Mouse (Mus musculus) hindbrain, embryonic 13.5 days (tissue): ENCODE data around the gene Retreg3. TPM values are rescaled to one million over a fixed set of nuclear protein-coding genes. Genes with fewer than 3 reads are reported as not detected.

Experiments
- ATAC-seq: fragments of 200-750 bp; cut with Nextera tagmentation; 2 replicates; pipeline ENCODE4 v1.8.0; 2017; ENCODE audit warnings: moderate TSS enrichment; ENCODE audit not compliant: low FRiP score
- H3K27ac ChIP-seq: fragments of 300-500 bp; sonication (generic); 2 replicates; pipeline ENCODE4 v1.5.1; 2015; ENCODE audit warnings: inconsistent platforms, mild to moderate bottlenecking, moderate library complexity
- H3K27me3 ChIP-seq: fragments of 300-500 bp; sonication (generic); 2 replicates; pipeline ENCODE4 v1.6.1; 2015; ENCODE audit warnings: mild to moderate bottlenecking, inconsistent platforms
- H3K36me3 ChIP-seq: fragments of 300-500 bp; sonication (generic); 2 replicates; pipeline ENCODE4 v1.6.1; 2015; ENCODE audit warnings: mild to moderate bottlenecking, inconsistent platforms
- H3K4me1 ChIP-seq: fragments of 300-500 bp; sonication (generic); replicated peaks from 2 replicates; pipeline ENCODE4 v1.6.1; 2015; ENCODE audit warnings: inconsistent platforms
- H3K4me2 ChIP-seq: fragments of 300-500 bp; sonication (generic); 2 replicates; pipeline ENCODE4 v1.6.1; 2015; ENCODE audit warnings: inconsistent platforms, mild to moderate bottlenecking, moderate library complexity
- H3K4me3 ChIP-seq: fragments of 300-500 bp; sonication (generic); 2 replicates; pipeline ENCODE4 v1.5.1; 2015; ENCODE audit warnings: mild to moderate bottlenecking, inconsistent platforms
- H3K9ac ChIP-seq: fragments of 300-500 bp; sonication (generic); 2 replicates; pipeline ENCODE4 v1.6.1; 2015; ENCODE audit warnings: mild to moderate bottlenecking, inconsistent platforms
- H3K9me3 ChIP-seq: fragments of 300-500 bp; sonication (generic); 2 replicates; pipeline ENCODE4 v1.6.1; 2016; ENCODE audit warnings: inconsistent platforms
- WGBS: fragments of 180-500 bp; shearing (Covaris S2); methylation state at CpG from one replicate; pipeline ENCODE4 v1.1.7; 2015; 5-methylcytosine and 5-hydroxymethylcytosine counted together
- polyA plus RNA-seq: library from polyadenylated mRNA; unstranded; fragments of >200 nt; fragmentation: Nextera tagmentation; extraction: Ambion mirVana; gene quantifications from 2 replicates; pipeline ENCODE4 v1.2.1, GENCODE M21; 2015

Gene Retreg3
- polyA plus RNA-seq, 1 experiment from 2014 or later = 27.7 TPM

DNA sequence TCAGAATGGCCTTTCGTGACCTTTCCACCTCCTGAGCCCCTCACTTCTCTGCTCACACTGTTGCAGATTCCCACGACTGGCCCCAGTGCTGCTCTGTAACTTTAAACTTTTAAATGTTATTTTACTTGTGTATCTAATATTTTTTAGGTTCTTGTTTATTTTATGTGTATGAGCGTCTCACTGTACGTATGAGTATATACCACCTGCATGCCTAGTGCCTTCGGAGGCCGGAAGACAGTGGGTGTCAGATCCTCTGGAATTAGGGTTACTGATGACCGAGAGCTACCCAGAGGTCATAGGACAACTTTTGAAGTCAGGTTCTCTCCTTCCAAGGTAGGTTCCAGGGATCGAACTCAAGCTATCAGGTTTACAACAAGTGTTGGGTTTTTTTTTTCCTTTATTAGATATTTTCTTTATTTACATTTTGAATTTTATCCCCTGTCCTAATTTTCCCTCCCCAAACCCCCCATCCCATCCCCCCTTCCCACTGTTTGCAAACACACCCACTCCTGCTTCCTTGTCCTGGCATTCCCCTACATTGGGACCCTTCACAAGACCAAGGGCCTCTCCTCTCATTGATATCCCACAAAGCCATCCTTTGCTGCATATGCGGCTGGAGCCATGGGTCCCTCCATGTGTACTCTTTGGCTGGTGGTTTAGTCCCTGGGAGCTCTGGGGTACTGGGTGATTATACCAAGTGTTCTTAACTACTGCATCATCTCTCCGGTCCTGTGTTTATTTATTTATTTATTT lies 22.7 kb upstream of the Retreg3 start:
- Histone ChIP-seq H3K9ac (no peak overlapping the region), H3K36me3 (no peaks in the 10 kb centered on the region), H3K4me2 (no peak overlapping the region), H3K9me3 (no peaks in the 10 kb centered on the region), H3K4me1 (peaks cover 35% of the 10 kb centered on the region), H3K27ac (no peak overlapping the region), H3K4me3 (no peak overlapping the region), H3K27me3 (peaks cover 10% of the 10 kb centered on the region)
- 88% methylated on average over 10 of the region's 10 CpGs for WGBS
- no peak for ATAC-seq

DNA sequence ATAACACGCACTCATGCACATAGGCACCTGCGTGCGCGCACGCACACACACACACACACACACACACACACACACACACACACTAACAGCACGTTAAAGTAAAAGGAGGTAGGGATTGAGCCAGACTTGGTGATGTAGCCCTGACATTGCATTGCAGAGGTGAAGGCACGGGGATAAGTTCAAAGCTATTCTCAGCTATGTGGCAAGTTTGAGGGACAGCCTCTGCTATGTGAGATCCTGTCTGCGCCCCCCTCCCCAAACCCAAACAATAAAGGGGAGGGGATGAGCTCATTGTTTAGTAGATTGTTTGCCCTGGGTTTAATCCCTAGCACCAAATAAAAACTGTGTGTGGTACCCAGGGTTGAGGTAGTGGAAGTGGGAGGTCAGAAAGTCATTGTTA lies 21.4 kb upstream of the Retreg3 start:
- Histone ChIP-seq H3K4me1 (peaks cover 26% of the 10 kb centered on the region), H3K27me3 (peaks cover 10% of the 10 kb centered on the region), H3K9me3 (no peaks in the 10 kb centered on the region), H3K36me3 (no peaks in the 10 kb centered on the region), H3K27ac (peak overlapping the region; percentile 66; the same call in 1 of the 2 replicates), H3K9ac (no peak overlapping the region), H3K4me3 (no peak overlapping the region), H3K4me2 (no peak overlapping the region)
- no peak for ATAC-seq
- WGBS = 89% methylated on average over 8 of the region's 8 CpGs

DNA sequence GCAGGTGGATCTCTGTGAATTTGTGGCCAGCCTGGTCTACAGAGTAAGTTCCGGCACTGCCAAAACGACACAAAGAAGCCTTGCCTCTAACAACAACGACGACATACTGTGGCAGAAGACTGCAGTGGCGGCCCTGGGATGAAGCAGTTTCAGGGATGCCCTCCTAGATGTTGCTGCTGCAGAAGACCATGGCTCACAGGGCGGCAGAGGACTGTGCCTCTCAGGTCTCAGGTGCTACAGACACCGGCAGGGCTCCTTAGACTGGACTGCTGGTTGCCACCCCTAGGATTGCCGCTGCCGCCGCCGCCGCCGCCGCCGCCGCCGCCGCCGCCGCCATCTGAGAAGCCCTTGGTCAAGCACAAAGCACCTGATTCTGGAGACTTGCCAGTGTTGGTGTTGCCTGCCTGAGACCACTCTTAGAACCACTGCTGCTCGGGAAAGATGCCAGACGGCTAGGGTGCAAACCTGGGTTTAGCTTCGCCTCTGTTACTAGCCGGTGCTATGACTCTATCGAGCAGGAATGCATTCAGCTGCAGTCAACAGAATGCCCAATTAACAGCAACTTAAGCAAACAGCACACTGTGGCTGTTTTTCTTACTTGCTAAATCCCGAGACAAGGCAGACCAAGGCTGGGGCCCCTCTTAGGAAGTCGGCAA lies 20.6 kb upstream of the Retreg3 start:
- H3K9ac ChIP-seq = peak overlapping the region; percentile 64
- WGBS = 42% methylated on average over 27 of the region's 27 CpGs

DNA sequence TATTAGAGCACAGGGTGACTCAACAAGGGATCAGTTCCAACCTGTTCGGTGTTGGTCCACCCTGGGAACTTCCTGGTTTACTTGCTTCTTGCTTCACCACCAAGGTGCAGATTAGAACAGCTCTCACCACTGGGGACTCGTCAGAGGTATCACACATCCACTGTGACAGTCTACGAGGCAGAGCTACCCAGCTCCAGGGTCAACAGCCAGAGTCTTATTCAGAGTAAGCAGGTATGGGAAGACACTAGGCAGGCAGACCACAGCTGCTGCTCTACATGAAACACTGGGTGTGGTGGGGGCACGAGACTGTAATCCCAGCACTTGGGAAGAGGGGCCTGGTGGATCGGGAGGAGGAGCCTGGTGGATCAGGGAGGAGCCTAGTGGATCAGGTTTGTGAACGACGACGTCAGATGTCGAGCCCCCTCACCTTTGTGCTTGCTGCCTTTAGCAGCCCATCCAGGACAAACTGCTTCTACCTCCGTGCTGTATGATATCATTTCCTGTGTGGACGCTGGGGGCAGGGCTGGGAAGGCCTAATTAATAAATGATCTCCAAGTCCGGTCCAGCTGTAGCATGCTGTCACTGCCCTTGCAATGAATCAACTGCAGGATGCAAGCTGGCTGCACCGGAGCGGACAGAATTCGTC lies 19.0 kb upstream of the Retreg3 start:
- WGBS = 26% methylated on average over 15 of the region's 15 CpGs

More for the DNA sequence above, 20.6 kb upstream of the Retreg3 start:
- H3K27ac ChIP-seq = peak overlapping the region; percentile 66
- H3K4me3 ChIP-seq = peak overlapping the region; percentile 30
- ATAC-seq = no peak
- H3K4me2 ChIP-seq = peak overlapping the region; percentile 48
- H3K9me3 ChIP-seq = no peaks in the 10 kb centered on the region
- H3K27me3 ChIP-seq = peaks cover 10% of the 10 kb centered on the region
- peaks cover 23% of the 10 kb centered on the region for H3K4me1 ChIP-seq
- H3K36me3 ChIP-seq = no peaks in the 10 kb centered on the region

DNA sequence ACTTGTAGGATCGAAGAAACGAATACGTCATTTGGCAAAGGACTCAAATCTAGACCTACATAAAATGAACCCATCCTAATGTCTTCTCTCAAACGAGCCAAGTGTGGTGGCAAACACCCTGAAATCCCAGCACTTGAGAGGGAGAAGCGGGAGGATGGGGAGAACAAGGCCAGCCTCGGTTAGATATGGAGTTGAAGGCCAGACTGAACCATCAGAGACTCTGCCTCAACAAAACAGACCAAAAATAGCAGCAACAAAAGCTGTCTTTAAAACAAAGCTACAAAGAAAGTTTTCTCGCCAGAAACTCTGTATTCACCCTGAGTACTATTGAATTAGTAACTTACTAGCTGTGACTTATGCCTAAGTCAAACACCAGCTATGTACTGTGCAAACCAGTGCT lies 17.3 kb upstream of the Retreg3 start:
- ATAC-seq = no peak
- Histone ChIP-seq H3K4me3 (no peak overlapping the region), H3K36me3 (no peaks in the 10 kb centered on the region), H3K9ac (no peak overlapping the region), H3K27me3 (peaks cover 10% of the 10 kb centered on the region), H3K27ac (no peak overlapping the region), H3K4me1 (peaks cover 15% of the 10 kb centered on the region), H3K4me2 (no peak overlapping the region), H3K9me3 (no peaks in the 10 kb centered on the region)
- 83% methylated on average over 7 of the region's 7 CpGs for WGBS

More for the DNA sequence above, 19.0 kb upstream of the Retreg3 start:
- Histone ChIP-seq H3K27ac (peak overlapping the region; percentile 36), H3K36me3 (no peaks in the 10 kb centered on the region), H3K4me2 (peak overlapping the region; percentile 36), H3K9me3 (no peaks in the 10 kb centered on the region), H3K4me3 (peak overlapping the region; percentile 15), H3K9ac (no peak overlapping the region), H3K4me1 (peaks cover 19% of the 10 kb centered on the region), H3K27me3 (peaks cover 10% of the 10 kb centered on the region)
- ATAC-seq = 0 out of 2 replicates have a peak, but pooled peaks have one; percentile 57

DNA sequence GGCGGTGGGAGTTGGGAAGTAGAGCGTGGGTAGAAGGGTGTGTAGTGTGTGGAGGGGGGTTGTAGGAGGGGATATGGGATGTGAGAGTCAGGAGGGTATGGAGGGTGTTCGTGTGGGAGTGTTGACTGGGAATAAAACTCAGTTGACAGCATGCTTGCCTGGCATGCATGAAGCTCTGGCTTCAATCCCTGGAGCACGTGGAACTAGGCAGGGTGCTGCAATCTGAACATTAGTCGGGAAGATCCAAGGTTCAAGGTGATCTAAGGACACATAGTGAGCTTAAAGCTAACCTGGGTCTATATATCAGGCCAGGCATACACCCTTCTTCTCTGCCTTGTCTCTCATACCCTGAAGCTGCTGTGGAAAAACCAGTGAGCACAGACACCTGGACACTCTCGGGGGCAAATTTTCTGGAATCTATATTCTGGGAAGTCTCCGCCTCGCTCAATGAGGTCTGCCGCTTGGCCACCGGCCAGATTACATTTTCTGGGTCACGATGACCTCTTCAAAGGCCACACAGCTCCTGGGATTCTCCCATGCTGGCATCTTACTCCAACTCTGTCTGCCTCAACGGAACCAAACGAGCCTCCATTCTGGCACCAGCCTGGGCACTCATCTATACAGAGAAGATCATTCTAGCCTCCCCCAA lies 14.6 kb upstream of the Retreg3 start:
- no peak overlapping the region for H3K4me3 ChIP-seq
- H3K9me3 ChIP-seq = no peaks in the 10 kb centered on the region
- no peak for ATAC-seq
- H3K4me1 ChIP-seq = peaks cover 7% of the 10 kb centered on the region
- 78% methylated on average over 13 of the region's 13 CpGs for WGBS
- H3K9ac ChIP-seq = no peak overlapping the region
- no peaks in the 10 kb centered on the region for H3K27me3 ChIP-seq
- H3K36me3 ChIP-seq = no peaks in the 10 kb centered on the region
- H3K27ac ChIP-seq = no peak overlapping the region
- no peak overlapping the region for H3K4me2 ChIP-seq

DNA sequence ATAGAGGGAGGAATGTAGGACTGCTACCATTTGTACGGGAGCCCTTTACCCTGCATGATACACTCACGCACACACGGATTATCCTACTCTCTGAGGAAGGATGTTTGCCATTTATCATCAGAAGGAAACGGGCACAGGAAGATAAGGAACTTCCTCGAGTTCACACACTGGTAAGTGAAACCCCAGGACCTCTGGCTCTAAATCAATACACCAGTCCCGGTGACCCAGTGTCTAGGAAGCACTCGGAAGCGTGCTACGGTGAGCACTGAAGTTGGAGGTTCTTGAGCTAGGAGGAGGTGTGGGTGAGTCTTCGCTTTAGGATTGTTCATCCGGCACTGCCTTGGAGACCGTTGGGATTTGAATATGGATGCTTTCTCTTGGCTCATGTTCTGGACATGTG lies 13.3 kb upstream of the Retreg3 start:
- Histone ChIP-seq H3K36me3 (no peaks in the 10 kb centered on the region), H3K4me2 (no peak overlapping the region), H3K27me3 (no peaks in the 10 kb centered on the region), H3K9ac (no peak overlapping the region), H3K4me3 (no peak overlapping the region), H3K9me3 (no peaks in the 10 kb centered on the region), H3K27ac (no peak overlapping the region), H3K4me1 (no peaks in the 10 kb centered on the region)
- ATAC-seq = no peak
- 84% methylated on average over 12 of the region's 12 CpGs for WGBS

DNA sequence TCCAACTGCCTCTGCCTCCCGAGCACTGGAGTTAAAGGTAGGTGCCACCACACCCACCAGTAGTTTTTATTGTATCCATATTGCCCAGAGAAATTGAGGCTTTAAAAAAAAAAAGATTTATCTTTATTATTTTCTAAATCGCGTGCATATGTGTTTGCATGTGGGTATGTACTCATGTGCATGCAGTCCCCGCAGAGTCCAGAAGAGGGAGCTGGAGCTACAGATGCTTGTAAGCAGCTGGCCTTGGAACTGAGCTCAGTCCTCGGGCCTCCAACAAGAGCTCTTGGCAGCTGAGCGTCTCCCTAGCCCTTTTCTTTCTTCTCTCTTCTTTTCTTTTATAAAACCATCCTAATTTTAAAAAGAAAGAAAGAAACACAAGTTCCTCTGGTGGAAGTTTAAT lies 12.0 kb upstream of the Retreg3 start:
- Histone ChIP-seq H3K27ac (no peak overlapping the region), H3K4me2 (no peak overlapping the region), H3K9me3 (no peaks in the 10 kb centered on the region), H3K27me3 (no peaks in the 10 kb centered on the region), H3K36me3 (peaks cover 8% of the 10 kb centered on the region), H3K4me3 (no peak overlapping the region), H3K4me1 (no peaks in the 10 kb centered on the region), H3K9ac (no peak overlapping the region)
- WGBS = 85% methylated on average over 6 of the region's 6 CpGs
- no peak for ATAC-seq

DNA sequence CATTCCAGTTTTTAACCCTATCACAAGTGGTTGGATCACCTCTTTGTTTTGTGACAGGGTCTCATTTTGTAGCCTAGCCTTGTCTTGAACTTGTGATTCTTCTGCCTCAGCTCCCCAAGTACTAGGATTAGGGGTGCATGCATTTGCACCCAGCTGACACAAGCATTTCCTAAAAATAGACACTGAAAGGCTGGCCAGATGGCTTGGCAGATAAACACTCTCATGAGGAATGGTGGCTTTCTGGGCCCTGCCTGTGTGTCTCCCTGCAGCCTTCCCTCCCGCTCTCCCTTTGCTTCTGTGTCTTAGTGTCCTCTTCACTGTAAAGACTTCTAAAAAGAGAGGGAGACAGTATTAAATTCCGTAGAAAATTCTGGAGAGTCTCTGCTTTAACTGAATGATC lies 11.5 kb upstream of the Retreg3 start:
- ATAC-seq = no peak

DNA sequence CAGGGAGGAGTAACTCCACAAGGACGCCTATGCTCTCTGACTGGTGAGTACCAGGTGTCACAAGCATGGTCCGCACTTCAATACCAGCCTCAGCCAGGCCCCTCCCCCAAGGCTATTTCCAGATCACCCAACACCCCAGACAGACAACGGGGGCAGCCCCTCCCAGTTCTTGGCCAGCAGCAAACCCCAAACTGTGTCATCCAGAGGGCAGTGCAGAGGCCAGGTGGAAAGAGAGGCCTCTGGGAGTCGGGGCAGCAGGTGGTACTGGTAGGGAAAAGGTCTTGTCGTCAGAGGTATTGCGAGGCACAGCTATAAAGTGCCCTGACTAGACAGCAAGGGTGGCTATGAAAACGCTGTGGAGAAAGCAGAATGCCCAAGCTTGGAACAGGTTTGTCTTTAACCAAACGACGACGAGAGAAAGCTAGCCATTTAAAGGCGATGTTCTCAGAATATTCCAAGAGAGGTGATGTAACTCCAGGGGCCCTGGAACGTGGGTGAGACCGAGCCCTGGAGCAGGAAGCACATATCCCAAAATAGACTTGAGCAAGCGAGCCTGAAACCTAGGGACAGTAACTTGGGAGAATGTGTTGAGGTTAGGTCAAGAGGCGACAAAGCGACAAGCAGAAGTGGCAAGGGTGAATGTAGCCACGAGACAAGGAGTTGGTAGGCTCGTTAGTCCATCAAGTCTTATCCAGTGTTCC lies 10.5 kb upstream of the Retreg3 start:
- no peaks in the 10 kb centered on the region for H3K4me1 ChIP-seq
- peaks cover 23% of the 10 kb centered on the region for H3K36me3 ChIP-seq
- ATAC-seq = no peak
- no peak overlapping the region for H3K4me2 ChIP-seq
- 53% methylated on average over 18 of the region's 18 CpGs for WGBS
- H3K9me3 ChIP-seq = no peaks in the 10 kb centered on the region
- no peaks in the 10 kb centered on the region for H3K27me3 ChIP-seq
- no peak overlapping the region for H3K9ac ChIP-seq
- H3K27ac ChIP-seq = no peak overlapping the region
- no peak overlapping the region for H3K4me3 ChIP-seq

More for the DNA sequence above, 11.5 kb upstream of the Retreg3 start:
- Histone ChIP-seq H3K27ac (no peak overlapping the region), H3K4me2 (no peak overlapping the region), H3K4me1 (no peaks in the 10 kb centered on the region), H3K36me3 (peaks cover 13% of the 10 kb centered on the region), H3K27me3 (no peaks in the 10 kb centered on the region), H3K9me3 (no peaks in the 10 kb centered on the region), H3K4me3 (no peak overlapping the region), H3K9ac (no peak overlapping the region)
- 90% methylated on average over 2 of the region's 2 CpGs for WGBS

DNA sequence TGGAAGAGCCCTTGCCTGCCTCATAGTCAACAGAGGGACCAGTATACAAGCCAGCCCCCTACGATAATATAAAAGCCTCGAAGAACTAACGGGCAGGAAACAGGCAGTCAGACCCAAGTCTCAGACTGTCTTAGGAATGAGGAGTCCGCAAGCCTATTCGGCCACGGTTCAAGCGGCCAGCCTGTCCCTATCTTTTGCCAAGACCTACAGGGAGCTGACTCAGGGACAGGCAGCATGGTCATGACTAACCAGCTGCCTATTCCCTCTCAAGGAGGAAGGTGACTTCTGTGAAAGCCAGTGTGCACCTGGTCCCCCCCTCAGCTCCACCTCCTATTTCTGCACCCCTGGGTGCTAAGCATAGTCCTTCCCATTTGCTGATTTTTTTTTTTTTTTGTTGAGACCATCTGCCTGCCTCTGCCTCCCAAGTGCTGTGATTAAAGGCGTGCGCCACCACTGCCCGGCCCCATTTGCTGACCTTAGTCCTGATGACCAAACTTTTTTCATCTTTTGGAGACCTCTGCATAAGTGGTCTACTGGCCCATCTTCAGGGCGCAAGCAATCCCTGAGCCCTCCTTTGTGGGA lies 9.4 kb upstream of the Retreg3 start:
- Histone ChIP-seq H3K27ac (no peak overlapping the region), H3K4me2 (no peak overlapping the region), H3K9ac (no peak overlapping the region), H3K36me3 (peaks cover 32% of the 10 kb centered on the region), H3K9me3 (no peaks in the 10 kb centered on the region), H3K4me1 (no peaks in the 10 kb centered on the region), H3K4me3 (no peak overlapping the region), H3K27me3 (no peaks in the 10 kb centered on the region)
- WGBS = 87% methylated on average over 11 of the region's 11 CpGs
- ATAC-seq = no peak
